Mouse (Mus musculus) CH12.LX (cell line): ENCODE data around the gene Gstp1. TPM values are rescaled to one million over a fixed set of nuclear protein-coding genes. Genes with fewer than 3 reads are reported as not detected.

Experiments
- DNase-seq: peaks from one replicate; pipeline ENCODE4 v3.0.0-alpha.2; 2013; ENCODE audit errors: extremely low read depth
- H3K27ac ChIP-seq: 2 replicates; pipeline ENCODE4 v1.5.1; 2012; ENCODE audit warnings: low read depth, mild to moderate bottlenecking, control low read depth, moderate library complexity; ENCODE audit not compliant: insufficient read depth
- H3K27me3 ChIP-seq: replicated peaks from 2 replicates; pipeline ENCODE3; 2012; ENCODE audit warnings: inconsistent platforms
- H3K36me3 ChIP-seq, 2 experiments: replicated peaks in 1 of 2; 2 replicates each; pipeline versions ENCODE3 to v1.6.1; 2012; ENCODE audit warnings: inconsistent platforms in 1 of 2, low read length in 1 of 2, mild to moderate bottlenecking in 1 of 2, mixed read lengths in 1 of 2, moderate library complexity in 1 of 2; ENCODE audit not compliant: control insufficient read depth in 1 of 2, insufficient read depth in 1 of 2
- H3K4me1 ChIP-seq, 2 experiments: 2 replicates each; pipeline ENCODE4 v1.6.1; 2012; ENCODE audit warnings: inconsistent platforms in 1 of 2, moderate library complexity in 1 of 2; ENCODE audit not compliant: insufficient read depth in 2 of 2, control insufficient read depth in 1 of 2
- H3K4me2 ChIP-seq: 2 replicates; pipeline ENCODE4 v1.6.1; 2012; ENCODE audit warnings: low read depth, mild to moderate bottlenecking, control low read depth; ENCODE audit not compliant: poor library complexity, insufficient read depth, severe bottlenecking
- H3K4me3 ChIP-seq, 3 experiments: fragments of 150-350 bp in 1 of 3; sonication (generic) in 1 of 3; replicated peaks in 1 of 3; 2 replicates each; pipeline versions ENCODE3 to v1.5.1; 2011 to 2012; ENCODE audit warnings: low read depth in 2 of 3, low read length in 2 of 3, mild to moderate bottlenecking in 2 of 3, moderate library complexity in 2 of 3, control low read depth in 1 of 3, improper control_type of control experiment in 1 of 3, inconsistent platforms in 1 of 3, mixed read lengths in 1 of 3; ENCODE audit not compliant: poor library complexity in 1 of 3
- H3K79me2 ChIP-seq: replicated peaks from 2 replicates; pipeline ENCODE4 v1.6.1; 2012; ENCODE audit warnings: mild to moderate bottlenecking, moderate library complexity; ENCODE audit not compliant: control insufficient read depth, poor library complexity, insufficient read depth, severe bottlenecking; ENCODE audit errors: extremely low read depth
- H3K9ac ChIP-seq: 2 replicates; pipeline ENCODE4 v1.6.1; 2012; ENCODE audit warnings: low read depth, mild to moderate bottlenecking, control low read depth, moderate library complexity; ENCODE audit not compliant: insufficient read depth
- H3K9me3 ChIP-seq: replicated peaks from 2 replicates; pipeline ENCODE3; 2012; ENCODE audit warnings: low read length, inconsistent platforms, mixed read lengths
- CHD2 ChIP-seq: IDR thresholded peaks from 2 replicates; pipeline ENCODE4 v1.6.1; 2011; ENCODE audit warnings: low read length, improper control_type of control experiment
- GABPA ChIP-seq: IDR thresholded peaks from 2 replicates; pipeline ENCODE4 v1.6.1; 2012; ENCODE audit warnings: low read depth, low read length, improper control_type of control experiment, inconsistent platforms; ENCODE audit not compliant: insufficient replicate concordance
- HCFC1 ChIP-seq: IDR thresholded peaks from 2 replicates; pipeline ENCODE4 v1.6.1; 2012; ENCODE audit warnings: low read depth, mild to moderate bottlenecking, inconsistent platforms, low read length, improper control_type of control experiment
- JUN ChIP-seq: IDR thresholded peaks from 2 replicates; pipeline ENCODE4 v1.6.1; 2011; ENCODE audit warnings: low read depth, mild to moderate bottlenecking, low read length, improper control_type of control experiment, moderate library complexity; ENCODE audit not compliant: insufficient read depth
- JUND ChIP-seq: conservative IDR thresholded peaks from 2 replicates; pipeline ENCODE4 v1.6.1; 2011; ENCODE audit warnings: low read depth, low read length, improper control_type of control experiment
- KAT2A ChIP-seq: IDR thresholded peaks from 2 replicates; pipeline ENCODE4 v1.6.1; 2012; ENCODE audit warnings: low read length, improper control_type of control experiment, inconsistent platforms; ENCODE audit not compliant: insufficient replicate concordance
- MXI1 ChIP-seq: IDR thresholded peaks from 2 replicates; pipeline ENCODE4 v1.6.1; 2011; ENCODE audit warnings: mild to moderate bottlenecking, low read depth, low read length, improper control_type of control experiment
- NELFE ChIP-seq: IDR thresholded peaks from 2 replicates; pipeline ENCODE4 v1.6.1; 2011; ENCODE audit warnings: low read depth, low read length, improper control_type of control experiment
- RAD21 ChIP-seq: IDR thresholded peaks from 2 replicates; pipeline ENCODE4 v1.6.1; 2011; ENCODE audit warnings: low read depth, mild to moderate bottlenecking, low read length, improper control_type of control experiment, moderate library complexity
- RCOR1 ChIP-seq: conservative IDR thresholded peaks from 2 replicates; pipeline ENCODE4 v1.6.1; 2012; ENCODE audit warnings: low read depth, mild to moderate bottlenecking, inconsistent platforms, low read length, improper control_type of control experiment
- UBTF ChIP-seq: IDR thresholded peaks from 2 replicates; pipeline ENCODE4 v1.6.1; 2012; ENCODE audit warnings: low read depth, mild to moderate bottlenecking, inconsistent platforms, low read length, improper control_type of control experiment, moderate library complexity
- USF1 ChIP-seq: IDR thresholded peaks from 2 replicates; pipeline ENCODE4 v1.6.1; 2014; ENCODE audit warnings: low read depth, mild to moderate bottlenecking, inconsistent platforms, low read length, improper control_type of control experiment
- USF2 ChIP-seq: conservative IDR thresholded peaks from 2 replicates; pipeline ENCODE4 v1.6.1; 2011; ENCODE audit warnings: low read depth, low read length, improper control_type of control experiment
- ZKSCAN1 ChIP-seq: IDR thresholded peaks from 2 replicates; pipeline ENCODE4 v1.6.1; 2012; ENCODE audit warnings: low read depth, inconsistent platforms, low read length, improper control_type of control experiment, borderline replicate concordance
- ZMIZ1 ChIP-seq: IDR thresholded peaks from 2 replicates; pipeline ENCODE4 v1.6.1; 2012; ENCODE audit warnings: low read depth, mild to moderate bottlenecking, inconsistent platforms, low read length, improper control_type of control experiment
- ZNF384 ChIP-seq: IDR thresholded peaks from 2 replicates; pipeline ENCODE4 v1.6.1; 2012; ENCODE audit warnings: low read depth, low read length, improper control_type of control experiment, inconsistent platforms
- dilution Hi-C: fragments of 300-500 bp; cut with MboI; formaldehyde crosslinking; loops from 2 replicates; pipeline ENCODE4 v1.14.3; 2020; ENCODE audit warnings: low sequenced_read_pairs; ENCODE audit not compliant: extremely low pct_unique_long_range_greater_than_20kb, extremely low pct_ligation_motif_present
- in situ Hi-C: fragments of 300-500 bp; cut with MboI; formaldehyde crosslinking; loops from 3 replicates; pipeline ENCODE4 v1.14.3; 2019; ENCODE audit warnings: low sequenced_read_pairs, low pct_ligation_motif_present, low pct_unique_long_range_greater_than_20kb, mixed read lengths
- polyA plus RNA-seq: library from polyadenylated mRNA; unstranded; fragments of >175 nt; gene quantifications from 2 replicates; pipeline ENCODE4 v1.2.1, GENCODE M21; 2012; ENCODE audit warnings: low read depth; ENCODE audit not compliant: insufficient read length
- total RNA-seq, 2 experiments: library from RNA; depleted of rRNA; stranded (reverse); fragments of 300-350 nt in 1 of 2; fragments of >200 nt in 1 of 2; gene quantifications; 2 replicates each; pipeline ENCODE4 v1.2.3; 2012 to 2014

Gene Gstp1
- total and polyA plus RNA-seq, 3 experiments, result 333 to 696 (median 529) TPM

DNA sequence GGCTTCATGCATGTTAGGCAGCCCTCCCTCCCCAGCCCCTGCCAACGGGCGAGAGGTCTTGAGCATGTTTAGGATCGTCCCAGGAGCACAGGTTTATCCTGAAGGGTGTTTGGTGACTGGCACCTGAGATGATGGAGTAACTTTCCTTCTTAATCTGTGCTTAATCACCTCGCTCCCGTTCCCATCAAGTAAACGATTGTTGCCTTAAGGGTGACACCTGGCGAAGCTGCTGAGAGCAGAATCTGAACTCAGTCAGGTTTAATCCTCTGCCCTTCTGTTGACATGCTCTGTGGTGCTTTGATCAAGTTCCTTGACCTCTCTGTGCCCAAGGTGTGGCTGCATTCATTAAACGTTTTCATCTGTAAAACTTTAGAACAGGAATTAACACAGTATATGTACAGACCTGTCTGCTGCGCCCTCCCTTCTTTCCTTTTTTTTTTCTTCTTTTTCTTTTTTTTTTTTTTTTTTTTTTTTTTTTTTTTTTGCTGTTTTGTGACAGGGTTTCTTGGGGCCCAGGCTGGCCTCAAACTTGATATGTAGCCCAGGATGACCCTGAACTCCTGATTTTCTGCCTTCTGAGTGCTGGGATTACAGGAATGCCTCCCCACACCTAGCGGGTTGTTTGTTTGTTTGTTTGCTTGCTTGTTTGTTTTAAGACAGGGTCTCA is 19.7 kb downstream of the Gstp1 start:
- DNase-seq, result no peak
- Histone ChIP-seq H3K4me3 (no peak overlapping the region), H3K9ac (no peak overlapping the region), H3K4me1 (peaks cover 9 to 20% of the 10 kb centered on the region in 2 experiments), H3K79me2 (no peaks in the 10 kb centered on the region), H3K4me2 (no peak overlapping the region), H3K27ac (no peak overlapping the region), H3K27me3 (peaks cover 2% of the 10 kb centered on the region), H3K9me3 (no peaks in the 10 kb centered on the region), H3K36me3 (no peaks in the 10 kb centered on the region)
- dilution Hi-C loops (no loop called here), in situ Hi-C loops (loop anchor here (5.0 kb wide), 2 partner anchors 34 to 69 kb away; no protein-coding TSS in a partner anchor)
- TF ChIP-seq CHD2 (no peak), ZNF384 (peak; percentile 59)

DNA sequence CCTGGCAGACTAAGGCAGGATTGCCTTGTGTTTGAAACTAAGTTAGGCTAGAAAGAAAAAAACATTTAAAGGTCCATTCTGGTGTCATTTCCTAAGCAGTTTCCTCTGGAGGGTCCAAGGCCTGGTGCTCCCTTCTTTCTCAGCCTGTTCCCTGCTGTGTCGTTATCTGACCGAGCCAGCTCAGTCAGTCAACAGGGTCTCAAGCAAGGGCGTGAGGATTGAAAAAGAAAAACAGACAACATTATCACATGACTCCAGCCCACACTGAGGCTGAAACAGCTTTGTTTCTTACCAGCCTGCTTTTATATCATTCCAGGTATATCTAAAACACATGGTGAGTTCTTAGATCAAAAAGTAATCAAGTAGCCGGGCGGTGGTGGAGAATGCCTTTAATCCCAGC is 22.1 kb downstream of the Gstp1 start:
- in situ Hi-C loops, result loop anchor here (5.0 kb wide), 2 partner anchors 37 to 72 kb away; no protein-coding TSS in a partner anchor
- peaks cover 12 to 32% of the 10 kb centered on the region in 2 experiments for H3K4me1 ChIP-seq
- peaks cover 4 to 7% of the 10 kb centered on the region in 2 experiments for H3K36me3 ChIP-seq
- no peak overlapping the region for H3K9ac ChIP-seq
- no peak for DNase-seq
- H3K9me3 ChIP-seq, result no peaks in the 10 kb centered on the region
- no peak for TF ChIP-seq KAT2A
- no peak for TF ChIP-seq USF2
- TF ChIP-seq UBTF, result no peak
- no peak for TF ChIP-seq ZMIZ1
- TF ChIP-seq RCOR1, result no peak
- TF ChIP-seq ZKSCAN1, result no peak
- no peak for TF ChIP-seq RAD21
- TF ChIP-seq CHD2, result no peak
- no peak for TF ChIP-seq NELFE
- TF ChIP-seq HCFC1, result no peak
- TF ChIP-seq JUN, result no peak
- TF ChIP-seq USF1, result no peak
- TF ChIP-seq MXI1, result no peak
- no peak for TF ChIP-seq ZNF384
- TF ChIP-seq JUND, result no peak
- no peak for TF ChIP-seq GABPA
- H3K27me3 ChIP-seq, result peaks cover 2% of the 10 kb centered on the region
- dilution Hi-C loops, result no loop called here
- peaks cover 8% of the 10 kb centered on the region; the same call in 1 of the 2 replicates for H3K79me2 ChIP-seq
- no peak overlapping the region for H3K4me3 ChIP-seq
- no peak overlapping the region for H3K4me2 ChIP-seq
- no peak overlapping the region for H3K27ac ChIP-seq
